Mouse (Mus musculus) ES-Bruce4 (cell line): Measurements from ENCODE around the gene Lamc1.

Source experiments
- CTCF ChIP-seq: IDR thresholded peaks from one replicate; pipeline ENCODE4 v1.8.1; 2011; ENCODE audit warnings: low read depth, low read length
- EP300 ChIP-seq: IDR thresholded peaks from 2 replicates; pipeline ENCODE4 v1.6.1; 2011; ENCODE audit warnings: low read depth, low read length; ENCODE audit not compliant: insufficient read depth
- POLR2A ChIP-seq: IDR thresholded peaks from one replicate; pipeline ENCODE4 v1.8.1; 2011; ENCODE audit warnings: low read length; ENCODE audit not compliant: insufficient read depth

GRCm38 (mm10) chr1:153333296-153334121 is 923 bp upstream of the Lamc1 start:
- no peak for TF ChIP-seq CTCF
- no peak for TF ChIP-seq EP300
- TF ChIP-seq POLR2A = no peak
